Mouse (Mus musculus): Measurements from ENCODE around the gene Bicra. TPM values are rescaled to one million over a fixed set of nuclear protein-coding genes. Genes with fewer than 3 reads are reported as not detected.

The Bicra gene
- total and polyA plus RNA-seq, 2 experiments from 2014 or later = 5.0 to 5.8 TPM

- H3K27ac ChIP-seq (ENCODE audit: low read depth, low read length) = no peak overlapping the region
- no peak for TF ChIP-seq CTCF (IDR thresholded peaks at IDR 0.05; ENCODE audit: low read depth)
- ATAC-seq (no peak), DNase-seq (no peak)
- no peaks in the 10 kb centered on the region for H3K9me3 ChIP-seq (ENCODE audit: low read length)
- no peak overlapping the region for H3K4me3 ChIP-seq (ENCODE audit: low read depth, low read length)
- H3K27me3 ChIP-seq (ENCODE audit: insufficient read depth, low read length) = no peaks in the 10 kb centered on the region
- no peak overlapping the region for H3K9ac ChIP-seq
- peaks cover 53% of the 10 kb centered on the region for H3K36me3 ChIP-seq (ENCODE audit: insufficient read depth)
- H3K4me2 ChIP-seq (ENCODE audit: low read depth) = no peak overlapping the region
- WGBS = 61% methylated on average over 25 of the region's 25 CpGs
- no peaks in the 10 kb centered on the region for H3K4me1 ChIP-seq (ENCODE audit: insufficient read depth)
Observed at GRCm38 (mm10) chr7:15972247-15972646, 75.5 kb downstream of the Bicra start.

- no peak for DNase-seq
- no peak for ATAC-seq
- H3K27me3 ChIP-seq (ENCODE audit: insufficient read depth, low read length) = no peaks in the 10 kb centered on the region
- peak; percentile 34; the same call in 1 of the 2 replicates for TF ChIP-seq CTCF (IDR thresholded peaks at IDR 0.05; ENCODE audit: low read depth)
- H3K4me1 ChIP-seq (ENCODE audit: insufficient read depth) = no peaks in the 10 kb centered on the region
- H3K4me3 ChIP-seq (ENCODE audit: low read depth, low read length) = no peak overlapping the region
- peaks cover 33% of the 10 kb centered on the region for H3K36me3 ChIP-seq (ENCODE audit: insufficient read depth)
- 86% methylated on average over 3 of the region's 3 CpGs for WGBS
- no peak overlapping the region for H3K9ac ChIP-seq
- no peak overlapping the region for H3K27ac ChIP-seq (ENCODE audit: low read depth, low read length)
- H3K4me2 ChIP-seq (ENCODE audit: low read depth) = no peak overlapping the region
- no peaks in the 10 kb centered on the region for H3K9me3 ChIP-seq (ENCODE audit: low read length)
Observed at GRCm38 (mm10) chr7:15969674-15970073, 78.0 kb downstream of the Bicra start.

GRCm38 (mm10) chr7:15968322-15968721, 79.4 kb downstream of the Bicra start:
- no peak for DNase-seq
- no peak overlapping the region for H3K4me3 ChIP-seq (ENCODE audit: low read depth, low read length)
- H3K27me3 ChIP-seq (ENCODE audit: insufficient read depth, low read length) = no peaks in the 10 kb centered on the region
- H3K36me3 ChIP-seq (ENCODE audit: insufficient read depth) = peaks cover 20% of the 10 kb centered on the region
- H3K9ac ChIP-seq = no peak overlapping the region
- TF ChIP-seq CTCF (IDR thresholded peaks at IDR 0.05; ENCODE audit: low read depth) = no peak
- no peak overlapping the region for H3K27ac ChIP-seq (ENCODE audit: low read depth, low read length)
- H3K4me2 ChIP-seq (ENCODE audit: low read depth) = no peak overlapping the region
- H3K9me3 ChIP-seq (ENCODE audit: low read length) = no peaks in the 10 kb centered on the region
- 87% methylated on average over 8 of the region's 8 CpGs for WGBS
- no peak for ATAC-seq
- H3K4me1 ChIP-seq (ENCODE audit: insufficient read depth) = no peaks in the 10 kb centered on the region

- peak within 1 kb of the TSS; percentile 42 for H3K4me2 ChIP-seq (ENCODE audit: low read depth)
- no peaks in the 10 kb centered on the region for H3K27me3 ChIP-seq (ENCODE audit: insufficient read depth, low read length)
- peak within 1 kb of the TSS; percentile 23 for H3K4me3 ChIP-seq (ENCODE audit: low read depth, low read length)
- H3K4me1 ChIP-seq (ENCODE audit: insufficient read depth) = no peaks in the 10 kb centered on the region
- H3K27ac ChIP-seq (ENCODE audit: low read depth, low read length) = no peak within 1 kb of the TSS
- peak; percentile 81 for TF ChIP-seq CTCF (IDR thresholded peaks at IDR 0.05; ENCODE audit: low read depth)
- under 1% methylated on average over 22 of the region's 22 CpGs for WGBS
- peaks cover 12% of the 10 kb centered on the region for H3K36me3 ChIP-seq (ENCODE audit: insufficient read depth)
- H3K9me3 ChIP-seq (ENCODE audit: low read length) = no peaks in the 10 kb centered on the region
- H3K9ac ChIP-seq = peak within 1 kb of the TSS; percentile 10; the same call in 1 of the 2 replicates
- peak; percentile 81 for ATAC-seq
- DNase-seq = peak; percentile 61
Observed at GRCm38 (mm10) chr7:15967312-15967711, 80.4 kb downstream of the Bicra start, which contains the start of gene Ehd2. TSS of gene Ehd2 (minus strand) at chr7:15967567.

- Histone ChIP-seq H3K27ac (ENCODE audit: low read depth, low read length) (no peak overlapping the region), H3K9ac (no peak overlapping the region), H3K27me3 (ENCODE audit: insufficient read depth, low read length) (no peaks in the 10 kb centered on the region), H3K4me3 (ENCODE audit: low read depth, low read length) (no peak overlapping the region), H3K36me3 (ENCODE audit: insufficient read depth) (peaks cover 4% of the 10 kb centered on the region; the same call in 1 of the 2 replicates), H3K9me3 (ENCODE audit: low read length) (no peaks in the 10 kb centered on the region), H3K4me1 (ENCODE audit: insufficient read depth) (no peaks in the 10 kb centered on the region), H3K4me2 (ENCODE audit: low read depth) (no peak overlapping the region)
- no peak for ATAC-seq
- TF ChIP-seq CTCF (IDR thresholded peaks at IDR 0.05; ENCODE audit: low read depth) = no peak
- 79% methylated on average over 3 of the region's 3 CpGs for WGBS
- DNase-seq = no peak
Observed at GRCm38 (mm10) chr7:15966489-15966888, 81.2 kb downstream of the Bicra start.

- no peak for TF ChIP-seq CTCF (IDR thresholded peaks at IDR 0.05; ENCODE audit: low read depth)
- no peaks in the 10 kb centered on the region for H3K27me3 ChIP-seq (ENCODE audit: insufficient read depth, low read length)
- H3K27ac ChIP-seq (ENCODE audit: low read depth, low read length) = no peak overlapping the region
- 85% methylated on average over 32 of the region's 32 CpGs for WGBS
- no peaks in the 10 kb centered on the region for H3K36me3 ChIP-seq (ENCODE audit: insufficient read depth)
- no peak overlapping the region for H3K9ac ChIP-seq
- ATAC-seq (no peak), DNase-seq (no peak)
- no peak overlapping the region for H3K4me2 ChIP-seq (ENCODE audit: low read depth)
- no peak overlapping the region for H3K4me3 ChIP-seq (ENCODE audit: low read depth, low read length)
- H3K4me1 ChIP-seq (ENCODE audit: insufficient read depth) = no peaks in the 10 kb centered on the region
- H3K9me3 ChIP-seq (ENCODE audit: low read length) = no peaks in the 10 kb centered on the region
Observed at GRCm38 (mm10) chr7:15963798-15964652, 83.7 kb downstream of the Bicra start.
